Mouse (Mus musculus) forebrain, embryonic 16.5 days (tissue): ENCODE data around the gene Dph1. TPM values are rescaled to one million over a fixed set of nuclear protein-coding genes. Genes with fewer than 3 reads are reported as not detected.

Experiments
- ATAC-seq: fragments of 200-750 bp; cut with Nextera tagmentation; 2 replicates; pipeline ENCODE4 v1.8.0; 2017; ENCODE audit warnings: mild to moderate bottlenecking, moderate library complexity
- H3K27ac ChIP-seq: fragments of 300-500 bp; sonication (generic); 2 replicates; pipeline ENCODE4 v1.5.1; 2014; ENCODE audit warnings: low read length, control low read depth
- H3K27me3 ChIP-seq: fragments of 300-500 bp; sonication (generic); replicated peaks from 2 replicates; pipeline ENCODE4 v1.6.1; 2014; ENCODE audit warnings: low read length; ENCODE audit not compliant: control insufficient read depth, insufficient read depth
- H3K36me3 ChIP-seq: fragments of 300-500 bp; sonication (generic); 2 replicates; pipeline ENCODE4 v1.6.1; 2014; ENCODE audit not compliant: control insufficient read depth, insufficient read depth
- H3K4me1 ChIP-seq: fragments of 300-500 bp; sonication (generic); replicated peaks from 2 replicates; pipeline ENCODE4 v1.6.1; 2014; ENCODE audit warnings: low read length; ENCODE audit not compliant: control insufficient read depth, insufficient read depth
- H3K4me2 ChIP-seq: fragments of 300-500 bp; sonication (generic); 2 replicates; pipeline ENCODE4 v1.6.1; 2014; ENCODE audit warnings: mild to moderate bottlenecking, low read length, control low read depth
- H3K4me3 ChIP-seq: fragments of 300-500 bp; sonication (generic); replicated peaks from 2 replicates; pipeline ENCODE4 v1.5.1; 2014; ENCODE audit warnings: mild to moderate bottlenecking, low read length, control low read depth
- H3K9ac ChIP-seq: fragments of 300-500 bp; sonication (generic); replicated peaks from 2 replicates; pipeline ENCODE4 v1.6.1; 2014; ENCODE audit warnings: low read depth, low read length, control low read depth
- H3K9me3 ChIP-seq: fragments of 300-500 bp; sonication (generic); 2 replicates; pipeline ENCODE4 v1.6.1; 2016; ENCODE audit warnings: low read length; ENCODE audit not compliant: control insufficient read depth
- WGBS: fragments of 180-500 bp; shearing (Covaris S2); extraction: QIAGEN DNeasy Blood & Tissue Kit; methylation state at CpG from one replicate; pipeline ENCODE4 v1.1.7; 2014; 5-methylcytosine and 5-hydroxymethylcytosine counted together
- polyA plus RNA-seq: library from polyadenylated mRNA; unstranded; fragments of >200 nt; fragmentation: Nextera tagmentation; extraction: Ambion mirVana; gene quantifications from 2 replicates; pipeline ENCODE4 v1.2.1, GENCODE M21; 2015

Dph1 gene
- polyA plus RNA-seq, 1 experiment from 2014 or later = 16.1 TPM

DNA sequence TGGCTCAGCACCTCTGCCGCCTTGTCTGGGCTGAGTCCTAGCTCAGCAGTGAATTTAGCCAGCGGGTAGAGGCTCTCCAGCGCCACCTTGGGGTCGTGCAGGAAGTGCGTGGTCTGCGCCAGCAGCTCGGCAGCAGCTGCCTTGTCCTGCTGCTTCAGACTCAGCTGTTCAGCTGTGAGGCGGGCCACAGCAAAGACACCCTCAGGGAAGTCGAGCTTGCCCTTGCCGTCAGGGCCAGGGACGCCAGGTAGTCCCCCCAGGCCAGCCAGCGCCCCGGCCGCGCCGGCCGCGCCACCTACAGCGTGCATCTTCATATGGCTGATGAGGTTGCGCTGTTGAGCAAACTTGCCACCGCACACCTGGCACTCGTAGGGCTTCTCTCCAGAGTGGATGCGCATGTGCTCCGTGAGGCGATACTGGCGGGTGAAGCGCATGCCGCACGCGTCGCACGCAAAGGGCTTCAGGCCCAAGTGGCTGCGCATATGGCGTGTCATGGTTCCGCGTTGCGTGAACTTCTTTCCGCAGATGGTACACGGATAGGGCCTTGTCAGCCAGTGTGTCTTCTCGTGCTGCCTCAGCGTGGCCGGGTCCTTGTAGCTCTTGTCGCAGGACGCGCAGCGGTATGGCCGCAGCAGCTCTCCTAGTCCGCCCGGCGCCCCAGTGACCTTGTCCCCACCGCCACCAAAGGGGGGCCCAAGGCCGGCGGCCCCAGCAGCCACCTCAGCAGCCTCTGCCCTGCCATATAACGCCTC, 25.4 kb downstream of the Dph1 start:
- peaks cover 62% of the 10 kb centered on the region for H3K27me3 ChIP-seq
- H3K4me2 ChIP-seq = peak overlapping the region; percentile 39
- peaks cover 44% of the 10 kb centered on the region for H3K4me1 ChIP-seq
- H3K9me3 ChIP-seq = no peaks in the 10 kb centered on the region; the same call in 1 of the 2 replicates
- no peak overlapping the region for H3K27ac ChIP-seq
- no peak for ATAC-seq
- peak overlapping the region; percentile 32; the same call in 1 of the 2 replicates for H3K9ac ChIP-seq
- H3K4me3 ChIP-seq = peak overlapping the region; percentile 30
- H3K36me3 ChIP-seq = 0 out of 2 replicates have a peak, but pooled peaks cover 3% of the 10 kb centered on the region
- 2% methylated on average over 54 of the region's 54 CpGs for WGBS

DNA sequence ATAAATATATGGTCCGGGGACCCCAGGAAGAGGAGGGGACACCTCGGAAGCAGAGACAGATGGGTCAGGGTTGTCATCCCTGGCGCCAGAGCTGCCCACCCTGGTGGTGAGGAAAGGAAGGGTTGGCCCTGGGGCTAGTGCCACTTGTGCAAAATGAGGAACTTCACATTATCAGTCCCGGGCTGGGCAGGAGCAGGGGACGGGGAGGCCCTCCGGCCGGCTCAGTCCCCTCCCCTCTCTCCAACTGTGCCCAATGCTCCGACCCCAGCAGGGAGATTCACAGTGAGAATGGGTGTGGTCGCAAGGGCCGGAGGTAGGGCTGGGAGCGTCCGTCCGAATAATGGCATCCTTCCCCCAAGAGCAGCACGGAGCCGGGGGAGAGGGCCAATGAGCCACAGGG, 26.3 kb downstream of the Dph1 start:
- 17% methylated on average over 15 of the region's 15 CpGs for WGBS
- H3K36me3 ChIP-seq = peaks cover 5% of the 10 kb centered on the region; the same call in 1 of the 2 replicates
- no peak overlapping the region for H3K9ac ChIP-seq
- peaks cover 60% of the 10 kb centered on the region for H3K27me3 ChIP-seq
- peaks cover 41% of the 10 kb centered on the region for H3K4me1 ChIP-seq
- ATAC-seq = no peak
- H3K9me3 ChIP-seq = no peaks in the 10 kb centered on the region; the same call in 1 of the 2 replicates
- no peak overlapping the region for H3K4me2 ChIP-seq
- no peak overlapping the region for H3K4me3 ChIP-seq
- H3K27ac ChIP-seq = no peak overlapping the region

DNA sequence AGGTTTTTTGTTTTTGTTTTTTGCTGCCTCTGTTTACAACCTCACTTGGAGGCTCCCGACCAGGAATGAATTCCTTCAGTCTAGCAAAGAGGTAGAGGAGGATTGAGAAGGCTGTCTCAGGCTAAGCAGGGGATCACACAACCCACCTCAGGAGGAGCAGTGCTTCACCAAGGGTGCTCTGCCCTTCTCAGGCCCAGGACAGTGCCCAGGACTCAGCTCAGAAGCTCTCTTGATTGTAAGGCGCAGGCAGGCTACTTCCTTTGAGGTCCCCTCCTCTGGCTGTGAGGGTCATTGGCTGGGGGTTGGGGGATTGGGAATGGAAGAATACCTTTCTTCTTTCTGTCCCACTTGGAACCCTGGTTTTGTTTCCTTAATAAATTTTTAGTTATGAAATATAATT, 27.0 kb downstream of the Dph1 start:
- WGBS = 79% methylated on average over 2 of the region's 2 CpGs
- ATAC-seq = no peak
- H3K9ac ChIP-seq = no peak overlapping the region
- H3K4me3 ChIP-seq = no peak overlapping the region
- peaks cover 53% of the 10 kb centered on the region for H3K27me3 ChIP-seq
- H3K4me1 ChIP-seq = peaks cover 34% of the 10 kb centered on the region
- H3K27ac ChIP-seq = no peak overlapping the region
- no peak overlapping the region for H3K4me2 ChIP-seq
- no peaks in the 10 kb centered on the region; the same call in 1 of the 2 replicates for H3K9me3 ChIP-seq
- peaks cover 5% of the 10 kb centered on the region; the same call in 1 of the 2 replicates for H3K36me3 ChIP-seq

DNA sequence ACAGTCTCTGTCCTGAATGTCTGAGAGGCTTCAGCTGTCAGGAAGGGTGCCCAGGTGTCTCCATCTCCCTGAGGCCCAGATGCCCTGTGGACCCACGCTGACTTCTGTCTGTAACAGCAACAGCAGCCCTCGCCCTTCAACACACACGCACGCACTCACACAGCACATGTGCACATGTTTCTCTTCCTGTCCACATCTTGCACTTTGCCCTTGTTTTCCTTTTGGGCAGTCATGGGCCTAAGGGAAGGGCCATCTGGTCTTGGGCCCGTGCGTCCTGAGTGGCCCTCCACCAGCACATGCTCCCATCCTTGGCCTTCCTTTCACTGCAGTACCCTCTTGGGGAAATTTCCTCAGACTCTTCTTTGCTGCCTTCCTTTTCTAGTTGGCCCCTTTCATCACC, 27.7 kb downstream of the Dph1 start:
- no peak overlapping the region for H3K9ac ChIP-seq
- no peaks in the 10 kb centered on the region; the same call in 1 of the 2 replicates for H3K9me3 ChIP-seq
- no peak overlapping the region for H3K4me3 ChIP-seq
- H3K27ac ChIP-seq = no peak overlapping the region
- ATAC-seq = no peak
- H3K27me3 ChIP-seq = peaks cover 47% of the 10 kb centered on the region
- peaks cover 5% of the 10 kb centered on the region; the same call in 1 of the 2 replicates for H3K36me3 ChIP-seq
- H3K4me2 ChIP-seq = no peak overlapping the region
- peaks cover 27% of the 10 kb centered on the region for H3K4me1 ChIP-seq
- WGBS = 88% methylated on average over 6 of the region's 6 CpGs

DNA sequence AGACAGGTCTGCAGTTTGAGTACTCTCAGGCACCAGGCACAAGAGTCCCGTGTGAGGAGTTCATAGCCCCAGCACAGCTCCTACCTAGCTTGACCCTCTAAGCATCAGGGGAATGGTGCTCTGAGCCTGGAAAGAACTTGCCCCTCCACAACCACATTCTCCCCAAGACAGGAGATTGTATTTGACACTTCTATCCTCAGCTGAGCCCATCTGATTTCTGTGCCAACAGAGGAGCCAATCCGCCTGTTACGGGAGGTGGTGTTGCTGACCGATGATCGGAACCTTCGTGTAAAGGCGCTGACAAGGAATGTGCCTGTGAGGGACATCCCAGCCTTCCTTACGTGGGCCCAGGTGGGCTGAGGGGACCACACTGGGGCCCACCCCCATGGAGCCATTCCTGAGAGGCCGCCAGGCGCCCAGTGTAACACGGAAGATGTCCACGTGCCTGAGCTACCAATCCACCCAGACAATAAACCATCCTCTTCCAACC, 28.4 kb downstream of the Dph1 start:
- Histone ChIP-seq H3K27me3 (peaks cover 41% of the 10 kb centered on the region), H3K4me2 (no peak overlapping the region), H3K4me3 (no peak overlapping the region), H3K27ac (no peak overlapping the region), H3K4me1 (peaks cover 22% of the 10 kb centered on the region), H3K36me3 (peaks cover 5% of the 10 kb centered on the region; the same call in 1 of the 2 replicates), H3K9me3 (no peaks in the 10 kb centered on the region; the same call in 1 of the 2 replicates), H3K9ac (no peak overlapping the region)
- ATAC-seq = no peak
- 92% methylated on average over 12 of the region's 12 CpGs for WGBS

DNA sequence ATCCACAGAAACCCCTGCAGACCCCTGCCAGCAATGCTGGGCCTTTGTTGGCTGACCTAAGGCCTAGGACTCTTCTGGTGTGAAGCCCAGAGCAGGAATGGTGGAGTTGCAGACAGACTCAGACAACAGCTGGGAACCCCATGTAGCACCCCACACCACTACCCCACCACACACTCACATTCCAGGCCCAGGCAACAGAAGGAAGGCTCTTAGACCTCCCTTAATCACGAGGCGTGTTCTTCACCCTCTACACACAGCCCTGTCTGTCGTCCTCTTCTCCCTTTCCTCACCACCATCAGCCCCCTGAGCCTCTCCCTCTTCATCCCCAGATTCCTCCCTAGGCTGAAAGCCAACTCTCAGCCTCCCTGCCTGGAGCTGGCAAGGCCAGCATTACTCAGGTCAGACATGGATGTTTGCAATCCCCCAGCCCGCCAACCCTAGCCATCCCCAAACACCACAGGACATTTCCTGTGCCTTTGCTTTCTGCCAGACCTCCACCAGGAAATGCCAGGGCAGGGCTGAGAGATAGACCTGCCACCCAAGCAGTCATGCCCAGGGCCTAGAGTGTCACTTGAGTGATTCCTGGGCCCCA, 29.5 kb downstream of the Dph1 start:
- H3K9ac ChIP-seq = no peak overlapping the region
- WGBS = 70% methylated on average over 4 of the region's 4 CpGs
- H3K36me3 ChIP-seq = peaks cover 5% of the 10 kb centered on the region; the same call in 1 of the 2 replicates
- peaks cover 12% of the 10 kb centered on the region for H3K4me1 ChIP-seq
- H3K4me3 ChIP-seq = no peak overlapping the region
- no peak for ATAC-seq
- no peaks in the 10 kb centered on the region; the same call in 1 of the 2 replicates for H3K9me3 ChIP-seq
- no peak overlapping the region for H3K4me2 ChIP-seq
- no peak overlapping the region for H3K27ac ChIP-seq
- peaks cover 32% of the 10 kb centered on the region for H3K27me3 ChIP-seq

DNA sequence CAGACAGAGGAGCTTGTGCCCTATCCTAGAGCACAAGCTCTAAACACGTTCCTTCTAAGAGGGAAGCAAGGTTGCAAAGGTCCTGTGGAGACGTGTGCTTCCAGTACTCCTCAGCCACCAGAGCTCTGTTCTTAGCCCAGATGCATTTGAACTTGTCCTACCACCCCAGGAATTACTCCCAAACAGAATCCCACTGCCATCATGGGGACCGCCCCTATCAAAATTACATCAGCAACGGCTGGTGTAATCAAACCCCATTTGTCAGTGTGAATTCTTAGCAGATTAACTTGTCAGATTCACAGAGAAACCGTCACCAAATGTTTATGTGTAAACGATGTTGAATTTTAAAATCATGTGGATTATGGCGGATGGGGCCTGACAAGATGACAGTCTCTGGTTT, 30.1 kb downstream of the Dph1 start:
- Histone ChIP-seq H3K9me3 (no peaks in the 10 kb centered on the region; the same call in 1 of the 2 replicates), H3K4me1 (peaks cover 7% of the 10 kb centered on the region), H3K27me3 (peaks cover 26% of the 10 kb centered on the region), H3K36me3 (peaks cover 5% of the 10 kb centered on the region; the same call in 1 of the 2 replicates), H3K4me2 (no peak overlapping the region), H3K27ac (no peak overlapping the region), H3K4me3 (no peak overlapping the region), H3K9ac (no peak overlapping the region)
- ATAC-seq = no peak
- 76% methylated on average over 7 of the region's 7 CpGs for WGBS

DNA sequence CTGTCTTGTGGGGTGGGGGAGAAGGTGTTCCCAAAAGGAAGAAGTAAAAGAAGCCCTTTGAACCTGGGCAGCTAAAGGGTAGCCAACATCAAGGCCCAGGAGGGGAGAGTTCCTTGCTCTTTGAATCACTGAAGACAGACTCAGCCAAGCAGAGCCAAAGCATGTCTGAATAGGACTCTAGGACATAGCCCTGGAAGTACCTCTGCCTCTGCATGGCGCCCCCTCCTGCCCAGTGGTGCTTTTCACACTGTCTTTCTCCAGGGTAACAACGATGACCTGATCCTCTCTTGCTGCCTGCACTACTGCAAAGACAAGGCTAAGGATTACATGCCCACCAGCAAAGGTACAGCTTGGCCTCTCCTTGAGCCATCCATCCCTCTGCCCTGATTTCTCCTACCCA, 31.5 kb downstream of the Dph1 start:
- H3K27me3 ChIP-seq = peaks cover 13% of the 10 kb centered on the region
- H3K9ac ChIP-seq = no peak overlapping the region
- 70% methylated on average over 2 of the region's 2 CpGs for WGBS
- H3K36me3 ChIP-seq = peaks cover 5% of the 10 kb centered on the region; the same call in 1 of the 2 replicates
- no peak overlapping the region for H3K4me3 ChIP-seq
- H3K4me1 ChIP-seq = no peaks in the 10 kb centered on the region
- no peaks in the 10 kb centered on the region for H3K9me3 ChIP-seq
- no peak for ATAC-seq
- H3K4me2 ChIP-seq = no peak overlapping the region
- H3K27ac ChIP-seq = no peak overlapping the region

DNA sequence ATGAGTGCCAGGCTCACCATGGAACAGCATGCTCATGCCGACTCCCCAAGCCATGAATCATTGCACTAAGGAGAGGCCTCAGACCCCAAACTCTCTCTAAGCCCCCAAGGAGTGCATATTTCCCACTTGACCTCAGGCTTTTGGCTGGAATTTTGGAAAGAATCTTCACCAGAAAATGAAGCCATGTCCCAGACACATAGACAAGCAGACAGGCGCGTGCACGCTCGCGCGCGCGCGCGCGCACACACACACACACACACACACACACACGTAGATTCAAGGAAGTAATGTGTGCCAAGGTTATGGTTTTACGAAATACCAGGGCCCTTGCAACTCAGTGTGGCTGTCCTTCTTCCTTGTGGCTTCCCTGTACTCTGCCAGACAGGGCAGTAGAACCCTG, 32.6 kb downstream of the Dph1 start:
- Histone ChIP-seq H3K9ac (no peak overlapping the region), H3K36me3 (peaks cover 5% of the 10 kb centered on the region; the same call in 1 of the 2 replicates), H3K4me1 (no peaks in the 10 kb centered on the region), H3K4me3 (no peak overlapping the region), H3K9me3 (no peaks in the 10 kb centered on the region), H3K27ac (no peak overlapping the region), H3K27me3 (peaks cover 3% of the 10 kb centered on the region; the same call in 1 of the 2 replicates), H3K4me2 (no peak overlapping the region)
- ATAC-seq = no peak
- 94% methylated on average over 14 of the region's 14 CpGs for WGBS
